Mouse (Mus musculus): ENCODE results near the gene Gpatch2.

Gpatch2 gene

GRCm38 (mm10) chr1:187241329-187241728, 26.0 kb downstream of the Gpatch2 start:
- in situ Hi-C loops (cut with MboI; ENCODE audit: low sequenced_read_pairs), result no loop called here

- in situ Hi-C loops (cut with MboI; ENCODE audit: low sequenced_read_pairs), result no loop called here
Observed at GRCm38 (mm10) chr1:187244734-187245133, 29.4 kb downstream of the Gpatch2 start.

GRCm38 (mm10) chr1:187250741-187251262, 35.5 kb downstream of the Gpatch2 start:
- in situ Hi-C loops (cut with MboI; ENCODE audit: low sequenced_read_pairs), result no loop called here

- in situ Hi-C loops (cut with MboI; ENCODE audit: low sequenced_read_pairs), result no loop called here
Observed at GRCm38 (mm10) chr1:187258756-187259155, 43.4 kb downstream of the Gpatch2 start.

GRCm38 (mm10) chr1:187267601-187268000, 52.3 kb downstream of the Gpatch2 start:
- in situ Hi-C loops (cut with MboI; ENCODE audit: low sequenced_read_pairs), result no loop called here

GRCm38 (mm10) chr1:187270318-187271247, 55.3 kb downstream of the Gpatch2 start:
- in situ Hi-C loops (cut with MboI; ENCODE audit: low sequenced_read_pairs), result no loop called here

GRCm38 (mm10) chr1:187277324-187277723, 62.0 kb downstream of the Gpatch2 start:
- in situ Hi-C loops (cut with MboI; ENCODE audit: low sequenced_read_pairs), result no loop called here

- in situ Hi-C loops (cut with MboI; ENCODE audit: low sequenced_read_pairs), result no loop called here
Observed at GRCm38 (mm10) chr1:187278472-187278871, 63.2 kb downstream of the Gpatch2 start.

GRCm38 (mm10) chr1:187279776-187280175, 64.5 kb downstream of the Gpatch2 start:
- in situ Hi-C loops (cut with MboI; ENCODE audit: low sequenced_read_pairs), result no loop called here

- in situ Hi-C loops (cut with MboI; ENCODE audit: low sequenced_read_pairs), result no loop called here
Observed at GRCm38 (mm10) chr1:187282321-187282720, 67.0 kb downstream of the Gpatch2 start.

GRCm38 (mm10) chr1:187282804-187283203, 67.5 kb downstream of the Gpatch2 start:
- in situ Hi-C loops (cut with MboI; ENCODE audit: low sequenced_read_pairs), result no loop called here

- in situ Hi-C loops (cut with MboI; ENCODE audit: low sequenced_read_pairs), result no loop called here
Observed at GRCm38 (mm10) chr1:187285735-187286134, 70.4 kb downstream of the Gpatch2 start.

GRCm38 (mm10) chr1:187286411-187286810, 71.1 kb downstream of the Gpatch2 start:
- in situ Hi-C loops (cut with MboI; ENCODE audit: low sequenced_read_pairs), result no loop called here

GRCm38 (mm10) chr1:187286924-187287323, 71.6 kb downstream of the Gpatch2 start:
- in situ Hi-C loops (cut with MboI; ENCODE audit: low sequenced_read_pairs), result no loop called here

- in situ Hi-C loops (cut with MboI; ENCODE audit: low sequenced_read_pairs), result no loop called here
Observed at GRCm38 (mm10) chr1:187290186-187290585, 74.9 kb downstream of the Gpatch2 start.

GRCm38 (mm10) chr1:187291480-187292394, 76.4 kb downstream of the Gpatch2 start:
- in situ Hi-C loops (cut with MboI; ENCODE audit: low sequenced_read_pairs), result no loop called here

- in situ Hi-C loops (cut with MboI; ENCODE audit: low sequenced_read_pairs), result no loop called here
Observed at GRCm38 (mm10) chr1:187292395-187292749, 77.1 kb downstream of the Gpatch2 start.

- in situ Hi-C loops (cut with MboI; ENCODE audit: low sequenced_read_pairs), result no loop called here
Observed at GRCm38 (mm10) chr1:187293233-187293632, 77.9 kb downstream of the Gpatch2 start.

- in situ Hi-C loops (cut with MboI; ENCODE audit: low sequenced_read_pairs), result no loop called here
Observed at GRCm38 (mm10) chr1:187294522-187294921, 79.2 kb downstream of the Gpatch2 start.

GRCm38 (mm10) chr1:187295038-187295559, 79.8 kb downstream of the Gpatch2 start:
- in situ Hi-C loops (cut with MboI; ENCODE audit: low sequenced_read_pairs), result no loop called here

- in situ Hi-C loops (cut with MboI; ENCODE audit: low sequenced_read_pairs), result no loop called here
Observed at GRCm38 (mm10) chr1:187295711-187296110, 80.4 kb downstream of the Gpatch2 start.
